Mouse (Mus musculus): Measurements from ENCODE around the gene Pgs1.

- TF ChIP-seq CTCF (IDR thresholded peaks at IDR 0.05): peak; percentile 42
- no peak for TF ChIP-seq POLR2A (IDR thresholded peaks at IDR 0.05; ENCODE audit: insufficient read depth, low read depth, low read length)
Measured at GRCm38 (mm10) chr11:117989926-117990325, 3.8 kb downstream of the Pgs1 start.
